Comparison of ENCODE assay signal across 13 mouse cellular contexts in genomic region chr8:30359464-30359863, GRCm38 (mm10).
"Had no signal": no experiment of that assay in that cellular context is flagged by ENCODE, and none has a peak within 500 bp of the region (broad histone marks: within the 10 kb centered on the region; RNA-seq: fewer than 3 reads in every experiment).

No protein-coding gene starts in this region.

- DNase-seq: gastrocnemius, adult 2 months; gastrocnemius, postnatal 10 days; gastrocnemius, postnatal 25 days; heart, adult 18-20 months; heart, postnatal 14 days; heart, postnatal 36 days; kidney, adult 18-20 months; kidney, adult 8-10 months; kidney, postnatal 10 days; kidney, postnatal 36 days; layer of hippocampus, adult 9-11 months; layer of hippocampus, postnatal 36 days; left cerebral cortex, postnatal 4 days had no signal
